Comparison of ENCODE assay signal across 17 mouse cellular contexts in the genomic region with DNA sequence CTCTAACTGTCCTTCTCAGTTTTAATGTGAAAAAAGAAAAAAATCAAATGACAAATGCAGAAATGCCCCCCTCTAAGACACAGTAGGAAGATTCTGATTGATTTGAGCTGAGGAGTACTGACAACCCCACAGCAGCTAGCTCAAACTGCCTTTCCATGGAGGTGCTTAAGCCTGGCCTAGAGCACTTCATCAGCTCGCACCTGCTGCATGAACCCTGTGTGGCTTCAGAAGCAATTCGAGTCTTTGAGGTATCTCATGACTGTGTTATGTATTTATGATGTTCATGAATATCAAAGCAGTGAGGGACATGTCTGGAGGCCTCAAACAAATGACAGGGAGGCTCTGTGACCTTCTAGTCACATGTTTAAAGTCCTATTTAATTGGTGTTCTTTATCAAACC.
"Had no signal": no experiment of that assay in that cellular context is flagged by ENCODE, and none has a peak within 500 bp of the region (broad histone marks: within the 10 kb centered on the region; RNA-seq: fewer than 3 reads in every experiment).

No protein-coding gene starts in this region.

- H3K27ac ChIP-seq: kidney, postnatal 0 days; layer of hippocampus, adult 2 months; limb, embryonic 10.5 days; limb, embryonic 13.5 days; liver, embryonic 13.5 days; neural tube, embryonic 13.5 days had no signal

- H3K4me3 ChIP-seq: layer of hippocampus, adult 2 months; limb, embryonic 10.5 days; limb, embryonic 13.5 days; liver, embryonic 13.5 days; myocyte; neural tube, embryonic 13.5 days had no signal

- H3K27me3 ChIP-seq: limb, embryonic 13.5 days; liver, embryonic 13.5 days; neural tube, embryonic 13.5 days had no signal

- H3K4me1 ChIP-seq: limb, embryonic 10.5 days; limb, embryonic 13.5 days; liver, embryonic 13.5 days; neural tube, embryonic 13.5 days had no signal

- DNase-seq: kidney, adult 2 months; kidney, postnatal 25 days; layer of hippocampus, adult 9-11 months; liver; liver, embryonic 13.5 days; lung, adult 2 months; lung, postnatal 14 days; lung, postnatal 4 days; thymus, adult 18-20 months; thymus, postnatal 36 days had no signal

- H3K9ac ChIP-seq: limb, embryonic 13.5 days; liver, embryonic 13.5 days; neural tube, embryonic 13.5 days had no signal

- H3K36me3 ChIP-seq: limb, embryonic 10.5 days; limb, embryonic 13.5 days; liver, embryonic 13.5 days; neural tube, embryonic 13.5 days had no signal

- H3K4me2 ChIP-seq: limb, embryonic 13.5 days; liver, embryonic 13.5 days; neural tube, embryonic 13.5 days had no signal

- H3K9me3 ChIP-seq: limb, embryonic 10.5 days; limb, embryonic 13.5 days; liver, embryonic 13.5 days; neural tube, embryonic 13.5 days had no signal

- ATAC-seq: intestine, embryonic 16.5 days had no signal
